Mouse (Mus musculus) megakaryocyte progenitor cell, adult 5-6 weeks (primary cell): ENCODE measurements around the gene Speer4f2. TPM values are rescaled to one million over a fixed set of nuclear protein-coding genes. Genes with fewer than 3 reads are reported as not detected.

Experiments
- total RNA-seq, 2 experiments: library from RNA; stranded (forward) in 1 of 2; stranded (reverse) in 1 of 2; fragments of 157-497, 149-512 nt in 1 of 2; fragments of 200-1000 nt in 1 of 2; gene quantifications; 2 replicates each; pipeline versions ENCODE4 v1.2.3 to v1.2.4; 2015 to 2017

Gene Speer4f2
- total RNA-seq, 2 experiments from 2014 or later = not detected

Other genes starting within 250 kb of the Speer4f2 start
- gene Speer4f1, start 102.9 kb downstream of the Speer4f2 start, total RNA-seq (2015) = not detected in 2 replicates
- not detected in 2 replicates for gene Speer4f1, start 102.9 kb downstream of the Speer4f2 start, total RNA-seq (2017)
- gene Sema3c, start 201.1 kb downstream of the Speer4f2 start, total RNA-seq (2015) = 0.25 TPM in 1 of 2 replicates, not detected in the other
- 0.21 TPM in 1 of 2 replicates, not detected in the other for gene Sema3c, start 201.1 kb downstream of the Speer4f2 start, total RNA-seq (2017)